Mouse (Mus musculus): ENCODE results near the gene Fam178b. TPM values are rescaled to one million over a fixed set of nuclear protein-coding genes. Genes with fewer than 3 reads are reported as not detected.

Gene Fam178b
- total RNA-seq, 2 experiments from 2014 or later: not detected

- Histone ChIP-seq H3K4me3 (no peak overlapping the region), H3K27ac (no peak overlapping the region)
- DNase-seq (ENCODE audit: low spot score in 2 of 2): no peak
- TF ChIP-seq CTCF (conservative IDR thresholded peaks at IDR 0.05): no peak
These were observed 17.7 kb downstream of the Fam178b start for GRCm38 (mm10) chr1:36665165-36665723.

- peak; percentile 68 for TF ChIP-seq CTCF (conservative IDR thresholded peaks at IDR 0.05)
- H3K4me3 ChIP-seq: no peak overlapping the region
- DNase-seq (ENCODE audit: low spot score in 2 of 2): no peak
- no peak overlapping the region for H3K27ac ChIP-seq
These were observed 18.5 kb downstream of the Fam178b start for GRCm38 (mm10) chr1:36664457-36664856.

GRCm38 (mm10) chr1:36658621-36659399 is 24.2 kb downstream of the Fam178b start:
- Histone ChIP-seq H3K4me3 (no peak overlapping the region), H3K27ac (no peak overlapping the region)
- TF ChIP-seq CTCF (conservative IDR thresholded peaks at IDR 0.05): no peak
- no peak for DNase-seq (ENCODE audit: low spot score in 2 of 2)

GRCm38 (mm10) chr1:36657658-36658415 is 25.1 kb downstream of the Fam178b start:
- no peak for DNase-seq (ENCODE audit: low spot score in 2 of 2)
- no peak for TF ChIP-seq CTCF (conservative IDR thresholded peaks at IDR 0.05)
- Histone ChIP-seq H3K4me3 (no peak overlapping the region), H3K27ac (no peak overlapping the region)

- Histone ChIP-seq H3K4me3 (no peak overlapping the region), H3K27ac (no peak overlapping the region)
- TF ChIP-seq CTCF (conservative IDR thresholded peaks at IDR 0.05): no peak
- no peak for DNase-seq (ENCODE audit: low spot score in 2 of 2)
These were observed 26.8 kb downstream of the Fam178b start for GRCm38 (mm10) chr1:36656233-36656632.

GRCm38 (mm10) chr1:36655039-36655438 is 27.9 kb downstream of the Fam178b start:
- H3K27ac ChIP-seq: no peak overlapping the region
- DNase-seq (ENCODE audit: low spot score in 2 of 2): no peak
- no peak for TF ChIP-seq CTCF (conservative IDR thresholded peaks at IDR 0.05)
- H3K4me3 ChIP-seq: no peak overlapping the region

GRCm38 (mm10) chr1:36647631-36648030 is 35.4 kb downstream of the Fam178b start:
- no peak for DNase-seq (ENCODE audit: low spot score in 2 of 2)
- TF ChIP-seq CTCF (conservative IDR thresholded peaks at IDR 0.05): peak; percentile 29; the same call in 1 of the 2 replicates
- H3K27ac ChIP-seq: no peak overlapping the region
- no peak overlapping the region for H3K4me3 ChIP-seq

GRCm38 (mm10) chr1:36646285-36646684 is 36.7 kb downstream of the Fam178b start:
- no peak for DNase-seq (ENCODE audit: low spot score in 2 of 2)
- Histone ChIP-seq H3K4me3 (no peak overlapping the region), H3K27ac (no peak overlapping the region)
- TF ChIP-seq CTCF (conservative IDR thresholded peaks at IDR 0.05): no peak

- H3K4me3 ChIP-seq: no peak overlapping the region
- no peak overlapping the region for H3K27ac ChIP-seq
- DNase-seq (ENCODE audit: low spot score in 2 of 2): no peak
- no peak for TF ChIP-seq CTCF (conservative IDR thresholded peaks at IDR 0.05)
These were observed 38.4 kb downstream of the Fam178b start for GRCm38 (mm10) chr1:36644615-36645007.

GRCm38 (mm10) chr1:36643957-36644614 is 38.9 kb downstream of the Fam178b start:
- TF ChIP-seq CTCF (conservative IDR thresholded peaks at IDR 0.05): no peak
- H3K4me3 ChIP-seq: no peak overlapping the region
- no peak overlapping the region for H3K27ac ChIP-seq
- no peak for DNase-seq (ENCODE audit: low spot score in 2 of 2)

- TF ChIP-seq CTCF (conservative IDR thresholded peaks at IDR 0.05): no peak
- no peak overlapping the region for H3K4me3 ChIP-seq
- H3K27ac ChIP-seq: no peak overlapping the region
- DNase-seq (ENCODE audit: low spot score in 2 of 2): no peak
These were observed 47.0 kb downstream of the Fam178b start for GRCm38 (mm10) chr1:36635826-36636485.

GRCm38 (mm10) chr1:36634940-36635339 is 48.0 kb downstream of the Fam178b start:
- Histone ChIP-seq H3K27ac (peak overlapping the region; percentile 61; the same call in 1 of the 2 replicates), H3K4me3 (no peak overlapping the region)
- peak; percentile 39 to 66 for DNase-seq (ENCODE audit: low spot score in 2 of 2)
- peak; percentile 96 for TF ChIP-seq CTCF (conservative IDR thresholded peaks at IDR 0.05)

All from layer of hippocampus, adult 2 months (tissue).